Mouse (Mus musculus) adrenal gland, postnatal 10 days (tissue): ENCODE data around the gene Psmc1. TPM values are rescaled to one million over a fixed set of nuclear protein-coding genes. Genes with fewer than 3 reads are reported as not detected.

ENCODE experiments used
- DNase-seq: peaks from one replicate; pipeline ENCODE4 v3.0.0; 2021; ENCODE audit warnings: mixed read lengths
- total RNA-seq, 2 experiments: library from RNA; stranded (reverse); gene quantifications; 2 replicates each; pipeline ENCODE4 v1.2.3; 2021

The Psmc1 gene
- total RNA-seq, 2 experiments from 2014 or later: 167 to 169 TPM

DNA sequence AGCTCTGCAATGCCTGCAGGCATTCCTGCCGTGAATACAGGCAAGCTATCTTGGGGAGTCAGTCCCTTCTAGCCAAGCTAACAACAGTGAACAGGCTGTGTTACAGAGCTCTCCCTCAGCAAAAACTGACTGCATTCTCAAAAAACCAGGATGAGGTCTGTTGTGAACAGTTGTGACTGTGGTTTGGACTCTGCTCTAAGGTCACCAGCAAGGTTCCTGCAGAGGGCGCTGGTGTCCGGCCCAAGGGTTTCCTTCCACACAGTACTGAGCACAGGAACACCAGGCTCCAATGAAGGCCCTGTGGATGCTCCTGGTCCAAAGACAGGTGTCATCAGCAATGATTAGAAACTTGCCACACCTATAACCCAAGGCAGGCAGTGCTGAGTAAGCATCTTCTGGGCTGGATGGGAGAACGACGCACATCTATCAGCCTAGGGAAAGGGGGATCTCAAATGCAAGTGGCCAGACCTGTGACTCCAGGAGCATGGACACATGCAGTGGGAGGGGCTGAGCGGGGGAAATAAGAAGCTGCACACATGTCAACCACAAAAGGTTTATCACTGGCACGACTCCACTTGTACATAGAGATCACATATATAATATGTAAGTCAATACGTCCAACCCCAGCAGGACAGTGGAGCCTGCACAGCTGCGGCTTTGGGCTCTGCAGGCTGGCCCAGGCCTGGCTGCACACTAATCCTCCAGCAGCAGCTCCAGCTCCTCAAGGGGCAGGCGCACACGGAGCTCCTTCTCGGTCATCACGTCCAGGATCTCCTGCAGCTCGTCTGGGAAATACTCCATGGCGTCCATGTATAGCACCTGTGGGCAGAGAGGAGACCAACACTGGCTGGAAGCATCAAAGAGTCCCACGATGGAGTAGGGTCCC is 15.2 kb downstream of the Psmc1 start:
- peak; percentile 41 for DNase-seq

- no peak for DNase-seq
Measured at GRCm38 (mm10) chr12:100126968-100127865, 17.3 kb downstream of the Psmc1 start.

DNA sequence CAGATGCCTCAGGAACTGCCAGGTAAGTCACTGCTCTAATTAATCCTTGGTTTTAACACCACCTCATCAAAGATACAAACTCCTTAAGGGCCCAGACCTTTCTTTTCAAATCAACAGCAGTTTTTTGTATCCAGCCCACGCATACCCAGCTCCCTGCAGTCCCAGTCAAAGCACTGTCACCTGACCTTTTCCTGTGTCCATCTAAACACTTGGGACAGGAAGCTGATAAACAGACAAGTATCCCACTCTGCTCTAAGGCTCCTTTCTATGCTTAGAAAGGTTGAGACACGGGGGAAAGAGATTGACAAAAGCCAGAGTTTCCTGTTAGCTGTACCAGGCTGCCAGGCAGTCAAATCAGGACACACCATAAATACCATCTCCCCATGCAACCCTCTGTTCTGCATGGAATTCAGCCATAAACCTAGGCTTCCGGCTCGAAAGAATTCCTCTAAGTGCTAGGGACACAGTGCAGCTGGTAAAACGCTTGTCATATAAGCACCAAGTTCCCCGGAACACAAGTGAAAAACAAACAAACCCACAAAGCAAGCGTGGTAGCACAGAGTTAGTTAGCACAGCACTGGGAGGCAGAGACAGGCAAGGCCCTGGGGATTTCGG is 18.0 kb downstream of the Psmc1 start:
- no peak for DNase-seq

DNA sequence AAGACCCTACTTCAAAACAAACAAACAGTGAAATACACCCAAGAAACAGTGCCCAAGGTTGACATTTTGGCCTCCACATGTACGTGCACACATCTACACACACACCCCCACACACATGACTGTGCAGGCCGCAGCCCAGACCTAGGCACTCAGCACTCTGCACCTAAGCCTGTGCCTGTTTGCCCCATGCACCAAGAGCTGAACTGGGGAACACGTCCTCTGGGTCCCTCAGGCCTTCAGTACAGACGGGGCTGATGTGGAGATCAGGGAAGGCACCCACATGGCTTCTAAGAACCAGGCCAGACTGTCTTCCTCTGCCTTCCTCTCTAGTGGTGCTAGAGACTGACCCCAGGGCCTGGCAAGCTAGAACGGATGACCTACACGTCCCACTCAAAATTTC is 18.6 kb downstream of the Psmc1 start:
- DNase-seq: no peak

GRCm38 (mm10) chr12:100128961-100129360 is 19.0 kb downstream of the Psmc1 start:
- DNase-seq: no peak

- DNase-seq: no peak
Measured at GRCm38 (mm10) chr12:100131167-100131566, 21.2 kb downstream of the Psmc1 start.

- peak; percentile 79 for DNase-seq
Measured at GRCm38 (mm10) chr12:100131655-100132054, 21.7 kb downstream of the Psmc1 start.

DNA sequence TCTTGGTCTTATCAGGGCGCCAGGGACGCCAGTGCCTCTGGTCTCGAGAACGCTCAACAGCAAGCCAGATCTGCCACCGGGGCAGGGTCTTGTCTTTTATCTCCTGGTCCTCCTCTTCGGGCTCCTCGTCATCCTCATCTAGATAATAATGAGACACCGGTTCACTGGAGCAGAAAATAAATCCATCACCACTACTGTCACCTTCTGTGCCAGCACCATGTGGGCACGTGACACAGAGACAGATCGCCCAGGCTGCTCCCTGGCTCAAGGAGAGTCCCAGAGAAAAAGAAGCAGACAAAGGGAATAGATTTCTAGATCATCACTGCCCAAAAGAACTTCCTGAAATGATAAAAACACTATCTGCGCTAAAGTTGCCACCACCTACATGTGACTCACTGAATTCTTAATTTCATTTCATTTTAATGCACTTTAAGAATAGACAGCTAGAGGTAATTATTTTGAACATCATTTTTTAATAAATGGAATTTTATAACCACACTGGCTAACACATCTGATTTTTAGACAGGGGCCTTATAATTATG is 24.5 kb downstream of the Psmc1 start:
- DNase-seq: no peak

DNA sequence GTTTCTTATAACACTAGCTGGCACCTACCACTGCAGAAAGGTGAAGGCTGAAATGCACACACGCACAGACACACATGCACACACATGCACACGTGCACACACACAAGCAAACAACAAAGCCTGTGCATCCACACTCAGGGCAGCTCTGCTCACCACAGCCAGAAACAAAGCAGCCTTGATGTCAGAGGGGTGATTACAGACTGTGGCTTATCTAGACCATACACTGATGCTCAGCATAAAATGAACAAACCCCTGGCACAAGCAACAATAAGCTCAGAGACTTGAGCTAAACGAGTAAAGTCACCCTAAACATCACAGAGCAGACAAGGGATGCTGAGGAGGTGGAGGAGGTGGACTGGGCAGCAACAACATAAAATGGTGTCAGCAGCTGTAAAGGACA is 25.2 kb downstream of the Psmc1 start:
- no peak for DNase-seq

DNA sequence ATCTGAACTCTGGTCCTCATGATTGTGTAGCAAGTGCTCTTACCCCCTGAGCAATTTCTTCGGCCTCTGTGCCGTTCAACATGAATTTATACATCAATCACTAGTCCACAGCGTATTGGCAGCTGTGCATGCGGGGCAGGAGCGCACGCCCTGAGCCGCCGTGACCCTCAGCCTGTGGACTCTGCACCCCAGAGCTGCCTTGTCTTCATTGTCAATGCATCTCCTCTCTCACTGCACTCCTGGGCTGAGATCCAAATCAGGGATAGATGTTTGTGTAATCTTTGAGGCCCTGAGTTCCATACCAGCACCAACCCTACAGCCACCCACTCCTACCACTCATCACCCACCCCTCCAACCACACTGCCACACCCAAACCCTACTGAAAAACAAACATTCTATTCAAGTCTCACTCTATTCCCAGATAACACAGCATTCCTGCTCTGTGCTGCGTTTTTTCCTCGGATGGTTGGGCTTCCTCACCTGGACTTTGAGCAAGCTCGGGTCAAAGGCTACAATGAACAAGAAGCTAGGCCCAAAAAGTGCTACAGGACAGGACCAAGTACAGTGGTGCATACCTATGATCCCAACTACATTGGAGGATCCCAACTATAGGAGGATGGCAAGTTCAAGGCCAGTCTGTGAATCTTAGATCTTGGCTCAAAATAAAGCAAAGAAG is 33.0 kb downstream of the Psmc1 start:
- no peak for DNase-seq

GRCm38 (mm10) chr12:100143737-100144136 is 33.8 kb downstream of the Psmc1 start:
- DNase-seq: peak; percentile 66

- DNase-seq: peak; percentile 59
Measured at GRCm38 (mm10) chr12:100144269-100144668, 34.3 kb downstream of the Psmc1 start.

DNA sequence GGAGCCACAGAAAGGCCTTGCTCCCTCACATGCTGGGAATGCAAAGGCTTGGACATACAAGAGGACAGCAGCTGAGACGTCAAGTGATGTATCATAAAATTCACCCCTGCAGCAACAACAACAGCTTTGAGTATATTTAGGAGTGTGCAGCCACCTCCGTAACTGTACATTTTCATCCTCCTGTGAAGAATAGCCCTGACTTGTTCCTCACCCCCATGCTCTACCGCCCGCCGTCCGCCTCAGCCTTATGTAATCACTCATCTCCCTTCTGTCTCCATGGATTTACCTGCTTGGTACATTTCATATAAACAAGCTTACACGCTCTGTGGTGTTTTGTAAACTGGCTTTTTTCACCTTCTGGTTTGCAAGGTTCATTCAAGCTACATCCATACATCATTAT is 42.5 kb downstream of the Psmc1 start:
- DNase-seq: no peak

DNA sequence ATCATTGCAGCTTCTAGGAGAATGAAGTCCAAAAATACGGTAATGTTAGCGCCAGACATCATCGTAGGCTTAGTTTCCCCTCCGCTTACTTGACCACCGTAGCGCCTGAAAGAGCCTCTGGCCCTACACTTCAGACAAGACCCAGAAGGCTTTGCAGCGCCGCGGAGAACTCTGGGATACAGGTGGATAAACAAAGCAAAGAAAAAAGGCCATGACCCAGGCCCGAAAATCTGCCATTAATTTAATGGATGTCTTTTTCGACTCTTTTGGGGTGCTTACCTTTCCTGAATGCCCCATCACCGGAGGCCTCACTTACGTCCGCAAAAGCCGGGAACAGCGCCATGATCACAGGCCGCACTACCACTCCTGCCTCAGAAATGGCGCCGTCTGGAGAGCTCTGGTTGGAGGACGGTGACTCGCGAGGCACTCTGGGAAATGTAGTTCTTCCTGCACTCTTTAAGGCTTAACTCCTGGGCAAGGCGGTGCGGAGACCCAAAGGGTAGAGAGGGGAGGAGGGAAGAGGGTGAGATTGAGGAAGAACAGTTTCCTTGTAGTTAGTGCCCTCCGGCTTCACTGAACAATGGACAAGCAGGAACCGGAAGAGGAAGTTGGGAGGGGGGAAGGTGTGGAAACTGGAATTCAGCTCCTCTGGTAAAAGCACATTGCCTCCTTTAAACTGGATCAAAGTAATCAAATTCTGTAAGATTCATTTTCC is 49.5 kb downstream of the Psmc1 start, which contains the start of gene Nrde2:
Gene Nrde2 (minus strand): TSS at position 393 of the 715 bp plus-strand sequence.
- peak; percentile 88 for DNase-seq

GRCm38 (mm10) chr12:100164991-100165500 is 55.1 kb downstream of the Psmc1 start:
- DNase-seq: no peak

DNA sequence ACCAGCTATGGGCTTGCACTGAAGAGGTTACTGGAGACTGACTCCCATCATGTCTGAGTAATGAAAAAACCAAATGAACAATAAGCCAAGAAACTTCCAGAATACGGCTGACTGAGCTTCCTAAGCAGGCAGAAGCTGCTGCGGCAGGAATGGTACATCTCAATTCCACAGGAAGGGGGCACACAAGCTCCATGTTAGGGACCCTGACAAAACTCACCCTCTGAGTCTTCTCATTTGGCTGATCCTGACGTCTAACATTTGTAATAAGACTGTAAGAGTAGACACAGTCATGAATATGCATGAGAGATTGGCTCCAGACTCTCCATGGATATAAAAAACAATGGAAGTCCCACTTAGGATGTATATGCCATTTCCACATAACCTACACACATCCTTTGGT is 56.2 kb downstream of the Psmc1 start:
- peak; percentile 41 for DNase-seq

GRCm38 (mm10) chr12:100166939-100167338 is 57.0 kb downstream of the Psmc1 start:
- DNase-seq: no peak

DNA sequence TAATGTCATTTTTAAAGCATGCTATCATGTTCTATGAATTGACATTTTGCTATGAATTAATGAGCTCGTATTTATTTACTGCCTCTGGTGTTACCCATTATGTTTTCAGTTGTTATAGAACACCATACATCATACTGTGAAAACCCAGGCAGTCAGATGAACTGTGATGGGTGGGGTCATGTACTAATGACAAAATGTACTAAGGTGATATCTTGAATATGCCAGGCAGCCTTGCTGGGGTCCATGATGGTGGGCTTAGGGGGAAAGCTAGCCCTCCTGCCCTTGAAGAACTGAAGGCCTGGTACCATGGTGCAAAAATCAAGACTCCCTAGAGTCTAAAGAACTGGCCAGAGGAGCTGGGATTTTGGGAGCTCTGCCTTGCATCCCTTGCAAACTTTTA is 57.5 kb downstream of the Psmc1 start:
- DNase-seq: no peak

GRCm38 (mm10) chr12:100167931-100168871 is 58.2 kb downstream of the Psmc1 start:
- DNase-seq: peak; percentile 33

DNA sequence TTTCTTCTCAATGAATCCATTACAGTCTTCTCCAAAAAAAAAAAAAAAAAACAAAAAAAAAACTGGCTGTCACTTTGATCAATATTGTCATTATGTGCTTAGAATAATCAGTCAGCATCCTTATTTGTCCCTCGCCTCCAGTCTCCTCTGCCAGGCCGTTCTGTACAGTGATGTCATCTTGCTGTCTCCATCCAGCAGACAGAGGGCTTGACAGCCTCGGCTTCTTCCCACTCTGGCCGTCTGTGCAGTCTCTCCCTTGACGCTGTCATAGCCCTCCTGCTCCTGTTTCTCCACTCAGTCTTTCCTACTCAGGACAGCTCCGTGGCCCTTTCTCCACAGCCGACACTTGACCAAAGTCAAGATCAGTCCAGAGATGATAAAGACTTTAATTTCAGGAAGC is 62.5 kb downstream of the Psmc1 start:
- DNase-seq: no peak
